8 mouse cellular contexts compared by ENCODE assay signal in genomic region chr1:131153018-131153629, GRCm38 (mm10). TPM values are rescaled to one million over a fixed set of nuclear protein-coding genes. Genes with fewer than 3 reads are reported as not detected.
A peak's percentile ranks its signal among the peaks of the same experiment; 100 is the strongest.
DNase-seq lines count a peak whose midpoint lies in the region; ATAC-seq and TF ChIP-seq lines count a peak whose summit lies in the region.

Eif2d (plus strand) TSS chr1:131153181.

- peak within 1 kb of the TSS; percentile 87 for H3K9ac ChIP-seq in heart, embryonic 11.5 days (ENCODE audit: low read depth, low read length)
- peak within 1 kb of the TSS; percentile 89 for H3K9ac ChIP-seq in kidney, embryonic 16.5 days (replicated peaks; ENCODE audit: low read length)
- H3K9ac ChIP-seq in liver, adult 2 months (ENCODE audit: low read depth, low read length): peak within 1 kb of the TSS; percentile 72
- H3K9ac ChIP-seq in stomach, embryonic 14.5 days (replicated peaks; ENCODE audit: low read depth, low read length): peak within 1 kb of the TSS; percentile 64

- H3K27ac ChIP-seq in heart, embryonic 11.5 days (ENCODE audit: low read depth, low read length): peak within 1 kb of the TSS; percentile 54
- peak within 1 kb of the TSS; percentile 72 for H3K27ac ChIP-seq in kidney, embryonic 16.5 days (ENCODE audit: low read length)
- peak within 1 kb of the TSS; percentile 39 for H3K27ac ChIP-seq in liver, adult 2 months (replicated peaks; ENCODE audit: insufficient read depth, low read depth, low read length)
- H3K27ac ChIP-seq in stomach, embryonic 14.5 days (ENCODE audit: low read length): peak within 1 kb of the TSS; percentile 55; the same call in 1 of the 2 replicates

- H3K27me3 ChIP-seq in erythroblast, embryonic 14.5 days (ENCODE audit: control insufficient read depth): no peaks in the 10 kb centered on the region; the same call in none of the 2 replicates
- H3K27me3 ChIP-seq in heart, embryonic 11.5 days (ENCODE audit: control insufficient read depth, insufficient read depth, low read length): no peaks in the 10 kb centered on the region
- H3K27me3 ChIP-seq in kidney, embryonic 16.5 days (ENCODE audit: insufficient read depth, low read length): no peaks in the 10 kb centered on the region
- no peaks in the 10 kb centered on the region for H3K27me3 ChIP-seq in liver, adult 2 months (ENCODE audit: control insufficient read depth, insufficient read depth, low read length)
- no peaks in the 10 kb centered on the region for H3K27me3 ChIP-seq in stomach, embryonic 14.5 days (ENCODE audit: control insufficient read depth, insufficient read depth, low read length)

- H3K36me3 ChIP-seq in erythroblast, embryonic 14.5 days (ENCODE audit: control insufficient read depth): peaks cover 12% of the 10 kb centered on the region
- H3K36me3 ChIP-seq in heart, embryonic 11.5 days (ENCODE audit: control insufficient read depth, insufficient read depth, low read length): peaks cover 2% of the 10 kb centered on the region; the same call in 1 of the 2 replicates
- peaks cover 3% of the 10 kb centered on the region; the same call in 1 of the 2 replicates for H3K36me3 ChIP-seq in kidney, embryonic 16.5 days (ENCODE audit: insufficient read depth, low read length)
- peaks cover 2% of the 10 kb centered on the region; the same call in 1 of the 2 replicates for H3K36me3 ChIP-seq in liver, adult 2 months (ENCODE audit: control insufficient read depth, insufficient read depth, low read length)
- H3K36me3 ChIP-seq in stomach, embryonic 14.5 days (ENCODE audit: control insufficient read depth, insufficient read depth, low read length): peaks cover 2% of the 10 kb centered on the region; the same call in 1 of the 2 replicates

- peak; percentile 96 for ATAC-seq in heart, embryonic 11.5 days (replicated peaks; ENCODE audit: insufficient number of reproducible peaks, low FRiP score, low TSS enrichment)
- ATAC-seq in kidney, embryonic 16.5 days (ENCODE audit: low FRiP score, low TSS enrichment): peak; percentile 99
- peak; percentile 100 for ATAC-seq in stomach, embryonic 14.5 days (ENCODE audit: insufficient number of reproducible peaks, insufficient read depth, low FRiP score, low read depth)

- peak; percentile 87 to 88 for DNase-seq in B cell, adult 2 months
- DNase-seq in brain, adult 2 months (ENCODE audit: low read depth, low spot score): peak; percentile 95
- peak; percentile 79 for DNase-seq in liver, adult 2 months (ENCODE audit: extremely low read depth, low read depth, low spot score)
- peak; percentile 89 for DNase-seq in naive thymus-derived CD4-positive, alpha-beta T cell, adult 2 months (ENCODE audit: low read depth)

- no peaks in the 10 kb centered on the region for H3K9me3 ChIP-seq in erythroblast, embryonic 14.5 days (ENCODE audit: control insufficient read depth, low read length)
- no peaks in the 10 kb centered on the region for H3K9me3 ChIP-seq in heart, embryonic 11.5 days (replicated peaks; ENCODE audit: control insufficient read depth, low read length)
- no peaks in the 10 kb centered on the region for H3K9me3 ChIP-seq in kidney, embryonic 16.5 days (ENCODE audit: low read length)
- no peaks in the 10 kb centered on the region for H3K9me3 ChIP-seq in stomach, embryonic 14.5 days (ENCODE audit: control insufficient read depth, low read depth, low read length)

- H3K4me2 ChIP-seq in heart, embryonic 11.5 days: peak within 1 kb of the TSS; percentile 94
- peak within 1 kb of the TSS; percentile 93 for H3K4me2 ChIP-seq in kidney, embryonic 16.5 days (replicated peaks; ENCODE audit: low read depth, low read length)
- H3K4me2 ChIP-seq in stomach, embryonic 14.5 days (replicated peaks; ENCODE audit: low read depth, low read length): peak within 1 kb of the TSS; percentile 90

- TF ChIP-seq POLR2A in liver, adult 2 months (IDR thresholded peaks at IDR 0.05; ENCODE audit: extremely low read depth, insufficient read depth, low read length): peak; percentile 59; the same call in 1 of the 2 replicates

- peaks cover 32% of the 10 kb centered on the region for H3K4me1 ChIP-seq in erythroblast, embryonic 14.5 days (ENCODE audit: control insufficient read depth)
- H3K4me1 ChIP-seq in heart, embryonic 11.5 days (ENCODE audit: control insufficient read depth, insufficient read depth, low read length): peaks cover 6% of the 10 kb centered on the region
- peaks cover 11% of the 10 kb centered on the region for H3K4me1 ChIP-seq in kidney, embryonic 16.5 days (ENCODE audit: insufficient read depth, low read length)
- peaks cover 6% of the 10 kb centered on the region; the same call in 1 of the 2 replicates for H3K4me1 ChIP-seq in liver, adult 2 months (ENCODE audit: control insufficient read depth, insufficient read depth, low read length)
- H3K4me1 ChIP-seq in stomach, embryonic 14.5 days (ENCODE audit: control insufficient read depth, insufficient read depth, low read length): peaks cover 6% of the 10 kb centered on the region

- no peak for TF ChIP-seq CTCF in liver, adult 2 months (IDR thresholded peaks at IDR 0.05; ENCODE audit: low read depth, low read length)

- peak within 1 kb of the TSS; percentile 87 for H3K4me3 ChIP-seq in erythroblast, embryonic 14.5 days (replicated peaks)
- H3K4me3 ChIP-seq in heart, embryonic 11.5 days (ENCODE audit: low read depth, low read length): peak within 1 kb of the TSS; percentile 83
- H3K4me3 ChIP-seq in kidney, embryonic 16.5 days (ENCODE audit: low read length): peak within 1 kb of the TSS; percentile 93
- peak within 1 kb of the TSS; percentile 65 for H3K4me3 ChIP-seq in liver, adult 2 months (ENCODE audit: insufficient read depth, low read depth, low read length)
- H3K4me3 ChIP-seq in stomach, embryonic 14.5 days (ENCODE audit: low read depth, low read length): peak within 1 kb of the TSS; percentile 84

- under 1% methylated on average over 27 of the region's 27 CpGs for WGBS in heart, embryonic 11.5 days (ENCODE audit: insufficient replicate concordance)
- WGBS in kidney, embryonic 16.5 days: under 1% methylated on average over 27 of the region's 27 CpGs
- under 1% methylated on average over 27 of the region's 27 CpGs for WGBS in liver, adult 2 months
- under 1% methylated on average over 27 of the region's 27 CpGs for WGBS in stomach, embryonic 14.5 days

- H3K79me2 ChIP-seq in liver, adult 2 months (ENCODE audit: control insufficient read depth, insufficient read depth, low read length): no peaks in the 10 kb centered on the region; the same call in 1 of the 2 replicates

RNA-seq across cellular contexts. Expression of gene Eif2d, which starts in this region (rescaled TPM):
- polyA plus RNA-seq in erythroblast, embryonic 14.5 days (2012): 2.4 and 2.8 TPM in 2 replicates
- polyA plus RNA-seq in heart, embryonic 11.5 days (2014; fragmentation: Nextera tagmentation; extraction: Ambion mirVana): 50.7 and 51.5 TPM in 2 replicates
- polyA plus RNA-seq in kidney, embryonic 16.5 days (2015; fragmentation: Nextera tagmentation; extraction: Ambion mirVana): 70.0 and 70.5 TPM in 2 replicates
- 20.9 and 25.6 TPM in 2 replicates for total RNA-seq in liver, adult 2 months (2014; rRNA removed)
- polyA plus RNA-seq in liver, adult 2 months (2012; rRNA removed): 24.0 and 28.9 TPM in 2 replicates
- 67.5 and 71.9 TPM in 2 replicates for polyA plus RNA-seq in stomach, embryonic 14.5 days (2014; fragmentation: Nextera tagmentation; extraction: Ambion mirVana)

Comparison
In these comparisons a context has a peak if more than half of its experiments do, and no peak if none do; other contexts are left out.
1. Peak in every context shown above with its lines: DNase-seq, ATAC-seq, H3K4me3 ChIP-seq and H3K27ac ChIP-seq.